Mouse (Mus musculus): ENCODE results near the gene Tbx19. TPM values are rescaled to one million over a fixed set of nuclear protein-coding genes. Genes with fewer than 3 reads are reported as not detected.

Tbx19 gene
- polyA plus RNA-seq, 1 experiment from 2014 or later = not detected

- peak; percentile 35 for ATAC-seq (ENCODE audit: insufficient read depth, low FRiP score)
- no peaks in the 10 kb centered on the region for H3K9me3 ChIP-seq (replicated peaks; ENCODE audit: control insufficient read depth, low read length)
These were observed 34.1 kb upstream of the Tbx19 start for GRCm38 (mm10) chr1:165194662-165195013.

GRCm38 (mm10) chr1:165193880-165194661 lies 33.5 kb upstream of the Tbx19 start, which contains the start of gene Sft2d2:
TSS of gene Sft2d2 (minus strand) at chr1:165194438.
- H3K36me3 ChIP-seq (ENCODE audit: control insufficient read depth, insufficient read depth, low read length) = no peaks in the 10 kb centered on the region
- no peaks in the 10 kb centered on the region for H3K9me3 ChIP-seq (replicated peaks; ENCODE audit: control insufficient read depth, low read length)
- under 1% methylated on average over 69 of the region's 69 CpGs for WGBS
- peak within 1 kb of the TSS; percentile 61 for H3K4me3 ChIP-seq (replicated peaks; ENCODE audit: low read length)
- H3K9ac ChIP-seq (ENCODE audit: low read length) = peak within 1 kb of the TSS; percentile 86
- peak within 1 kb of the TSS; percentile 94 for H3K27ac ChIP-seq (ENCODE audit: low read length)
- H3K4me1 ChIP-seq (ENCODE audit: control insufficient read depth, insufficient read depth, low read length) = 0 out of 2 replicates have a peak, but pooled peaks cover 2% of the 10 kb centered on the region
- ATAC-seq (ENCODE audit: insufficient read depth, low FRiP score) = peak; percentile 96
- peak within 1 kb of the TSS; percentile 68 for H3K4me2 ChIP-seq (ENCODE audit: low read depth, low read length)
- no peaks in the 10 kb centered on the region for H3K27me3 ChIP-seq (ENCODE audit: control insufficient read depth, insufficient read depth, low read length)

More at GRCm38 (mm10) chr1:165194662-165195013, 34.1 kb upstream of the Tbx19 start:
- Histone ChIP-seq H3K9ac (ENCODE audit: low read length) (peak overlapping the region; percentile 86), H3K4me1 (ENCODE audit: control insufficient read depth, insufficient read depth, low read length) (no peaks in the 10 kb centered on the region), H3K27me3 (ENCODE audit: control insufficient read depth, insufficient read depth, low read length) (no peaks in the 10 kb centered on the region), H3K27ac (ENCODE audit: low read length) (peak overlapping the region; percentile 94), H3K4me3 (replicated peaks; ENCODE audit: low read length) (peak overlapping the region; percentile 61), H3K36me3 (ENCODE audit: control insufficient read depth, insufficient read depth, low read length) (no peaks in the 10 kb centered on the region), H3K4me2 (ENCODE audit: low read depth, low read length) (peak overlapping the region; percentile 68)
- WGBS = 6% methylated on average over 5 of the region's 5 CpGs

- Histone ChIP-seq H3K4me3 (replicated peaks; ENCODE audit: low read length) (peak overlapping the region; percentile 61), H3K27ac (ENCODE audit: low read length) (peak overlapping the region; percentile 94), H3K9me3 (replicated peaks; ENCODE audit: control insufficient read depth, low read length) (no peaks in the 10 kb centered on the region), H3K9ac (ENCODE audit: low read length) (peak overlapping the region; percentile 86), H3K4me1 (ENCODE audit: control insufficient read depth, insufficient read depth, low read length) (0 out of 2 replicates have a peak, but pooled peaks cover 3% of the 10 kb centered on the region), H3K27me3 (ENCODE audit: control insufficient read depth, insufficient read depth, low read length) (no peaks in the 10 kb centered on the region), H3K4me2 (ENCODE audit: low read depth, low read length) (peak overlapping the region; percentile 68), H3K36me3 (ENCODE audit: control insufficient read depth, insufficient read depth, low read length) (no peaks in the 10 kb centered on the region)
- 10% methylated on average over 7 of the region's 7 CpGs for WGBS
- ATAC-seq (ENCODE audit: insufficient read depth, low FRiP score) = no peak
These were observed 32.9 kb upstream of the Tbx19 start for GRCm38 (mm10) chr1:165193426-165193825.

DNA sequence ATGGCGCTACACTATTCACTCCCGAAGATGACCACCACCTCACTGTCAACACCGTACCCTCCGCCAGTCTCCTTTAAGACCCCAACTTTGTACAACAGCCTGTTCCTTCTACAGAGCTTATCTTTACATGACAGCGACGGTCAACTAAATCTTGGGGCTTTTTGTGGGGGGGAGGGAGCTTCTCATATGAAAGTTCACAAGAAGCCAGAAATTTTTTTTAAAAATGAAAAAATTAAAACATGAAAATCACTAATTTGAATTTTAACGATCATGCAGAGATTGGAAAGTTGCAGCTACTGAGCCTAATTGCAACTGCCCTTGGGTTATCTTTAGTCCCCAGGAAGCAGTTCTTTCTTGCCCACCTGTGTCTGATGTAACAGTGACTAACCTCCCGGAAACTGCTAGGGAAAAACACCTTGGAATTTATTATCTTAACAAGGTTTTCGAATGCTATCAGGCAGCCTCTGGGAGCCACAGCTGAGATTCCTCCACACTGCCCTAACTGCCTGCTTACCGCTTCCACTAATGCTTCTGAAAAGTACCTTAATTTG lies 32.2 kb upstream of the Tbx19 start:
- H3K27me3 ChIP-seq (ENCODE audit: control insufficient read depth, insufficient read depth, low read length) = no peaks in the 10 kb centered on the region
- H3K27ac ChIP-seq (ENCODE audit: low read length) = peak overlapping the region; percentile 3; the same call in 1 of the 2 replicates
- no peaks in the 10 kb centered on the region for H3K9me3 ChIP-seq (replicated peaks; ENCODE audit: control insufficient read depth, low read length)
- H3K36me3 ChIP-seq (ENCODE audit: control insufficient read depth, insufficient read depth, low read length) = no peaks in the 10 kb centered on the region
- peak overlapping the region; percentile 68 for H3K4me2 ChIP-seq (ENCODE audit: low read depth, low read length)
- H3K4me1 ChIP-seq (ENCODE audit: control insufficient read depth, insufficient read depth, low read length) = 0 out of 2 replicates have a peak, but pooled peaks cover 3% of the 10 kb centered on the region
- H3K9ac ChIP-seq (ENCODE audit: low read length) = peak overlapping the region; percentile 2; the same call in 1 of the 2 replicates
- 52% methylated on average over 10 of the region's 10 CpGs for WGBS
- ATAC-seq (ENCODE audit: insufficient read depth, low FRiP score) = no peak
- peak overlapping the region; percentile 61 for H3K4me3 ChIP-seq (replicated peaks; ENCODE audit: low read length)

- Histone ChIP-seq H3K27ac (ENCODE audit: low read length) (no peak overlapping the region), H3K36me3 (ENCODE audit: control insufficient read depth, insufficient read depth, low read length) (no peaks in the 10 kb centered on the region), H3K4me1 (ENCODE audit: control insufficient read depth, insufficient read depth, low read length) (0 out of 2 replicates have a peak, but pooled peaks cover 3% of the 10 kb centered on the region), H3K9ac (ENCODE audit: low read length) (no peak overlapping the region), H3K4me2 (ENCODE audit: low read depth, low read length) (no peak overlapping the region), H3K4me3 (replicated peaks; ENCODE audit: low read length) (no peak overlapping the region), H3K27me3 (ENCODE audit: control insufficient read depth, insufficient read depth, low read length) (no peaks in the 10 kb centered on the region), H3K9me3 (replicated peaks; ENCODE audit: control insufficient read depth, low read length) (no peaks in the 10 kb centered on the region)
- ATAC-seq (ENCODE audit: insufficient read depth, low FRiP score) = no peak
- 81% methylated on average over 4 of the region's 4 CpGs for WGBS
These were observed 31.5 kb upstream of the Tbx19 start for GRCm38 (mm10) chr1:165192102-165192501.

GRCm38 (mm10) chr1:165191611-165192010 lies 31.0 kb upstream of the Tbx19 start:
- no peak overlapping the region for H3K27ac ChIP-seq (ENCODE audit: low read length)
- H3K36me3 ChIP-seq (ENCODE audit: control insufficient read depth, insufficient read depth, low read length) = no peaks in the 10 kb centered on the region
- WGBS = 73% methylated on average over 13 of the region's 13 CpGs
- H3K4me3 ChIP-seq (replicated peaks; ENCODE audit: low read length) = no peak overlapping the region
- no peak for ATAC-seq (ENCODE audit: insufficient read depth, low FRiP score)
- no peaks in the 10 kb centered on the region for H3K9me3 ChIP-seq (replicated peaks; ENCODE audit: control insufficient read depth, low read length)
- no peak overlapping the region for H3K4me2 ChIP-seq (ENCODE audit: low read depth, low read length)
- H3K9ac ChIP-seq (ENCODE audit: low read length) = no peak overlapping the region
- H3K4me1 ChIP-seq (ENCODE audit: control insufficient read depth, insufficient read depth, low read length) = 0 out of 2 replicates have a peak, but pooled peaks cover 3% of the 10 kb centered on the region
- H3K27me3 ChIP-seq (ENCODE audit: control insufficient read depth, insufficient read depth, low read length) = no peaks in the 10 kb centered on the region

- 85% methylated on average over 10 of the region's 10 CpGs for WGBS
- H3K27me3 ChIP-seq (ENCODE audit: control insufficient read depth, insufficient read depth, low read length) = no peaks in the 10 kb centered on the region
- no peak overlapping the region for H3K4me2 ChIP-seq (ENCODE audit: low read depth, low read length)
- ATAC-seq (ENCODE audit: insufficient read depth, low FRiP score) = no peak
- no peaks in the 10 kb centered on the region for H3K9me3 ChIP-seq (replicated peaks; ENCODE audit: control insufficient read depth, low read length)
- H3K36me3 ChIP-seq (ENCODE audit: control insufficient read depth, insufficient read depth, low read length) = no peaks in the 10 kb centered on the region
- no peak overlapping the region for H3K9ac ChIP-seq (ENCODE audit: low read length)
- no peak overlapping the region for H3K27ac ChIP-seq (ENCODE audit: low read length)
- H3K4me1 ChIP-seq (ENCODE audit: control insufficient read depth, insufficient read depth, low read length) = 0 out of 2 replicates have a peak, but pooled peaks cover 3% of the 10 kb centered on the region
- H3K4me3 ChIP-seq (replicated peaks; ENCODE audit: low read length) = no peak overlapping the region
These were observed 30.1 kb upstream of the Tbx19 start for GRCm38 (mm10) chr1:165190571-165191273.

GRCm38 (mm10) chr1:165190068-165190467 lies 29.5 kb upstream of the Tbx19 start:
- no peak overlapping the region for H3K4me3 ChIP-seq (replicated peaks; ENCODE audit: low read length)
- H3K9me3 ChIP-seq (replicated peaks; ENCODE audit: control insufficient read depth, low read length) = no peaks in the 10 kb centered on the region
- no peaks in the 10 kb centered on the region for H3K27me3 ChIP-seq (ENCODE audit: control insufficient read depth, insufficient read depth, low read length)
- H3K9ac ChIP-seq (ENCODE audit: low read length) = no peak overlapping the region
- no peak for ATAC-seq (ENCODE audit: insufficient read depth, low FRiP score)
- no peaks in the 10 kb centered on the region for H3K36me3 ChIP-seq (ENCODE audit: control insufficient read depth, insufficient read depth, low read length)
- 0 out of 2 replicates have a peak, but pooled peaks cover 3% of the 10 kb centered on the region for H3K4me1 ChIP-seq (ENCODE audit: control insufficient read depth, insufficient read depth, low read length)
- 79% methylated on average over 6 of the region's 6 CpGs for WGBS
- no peak overlapping the region for H3K27ac ChIP-seq (ENCODE audit: low read length)
- no peak overlapping the region for H3K4me2 ChIP-seq (ENCODE audit: low read depth, low read length)
